Mouse (Mus musculus) layer of hippocampus, adult 11-12 months (tissue): ENCODE data around the gene Poglut1.

Experiments
- DNase-seq: peaks from one replicate; pipeline ENCODE4 v3.0.0; 2022; ENCODE audit warnings: low spot score

Gene Poglut1

DNA sequence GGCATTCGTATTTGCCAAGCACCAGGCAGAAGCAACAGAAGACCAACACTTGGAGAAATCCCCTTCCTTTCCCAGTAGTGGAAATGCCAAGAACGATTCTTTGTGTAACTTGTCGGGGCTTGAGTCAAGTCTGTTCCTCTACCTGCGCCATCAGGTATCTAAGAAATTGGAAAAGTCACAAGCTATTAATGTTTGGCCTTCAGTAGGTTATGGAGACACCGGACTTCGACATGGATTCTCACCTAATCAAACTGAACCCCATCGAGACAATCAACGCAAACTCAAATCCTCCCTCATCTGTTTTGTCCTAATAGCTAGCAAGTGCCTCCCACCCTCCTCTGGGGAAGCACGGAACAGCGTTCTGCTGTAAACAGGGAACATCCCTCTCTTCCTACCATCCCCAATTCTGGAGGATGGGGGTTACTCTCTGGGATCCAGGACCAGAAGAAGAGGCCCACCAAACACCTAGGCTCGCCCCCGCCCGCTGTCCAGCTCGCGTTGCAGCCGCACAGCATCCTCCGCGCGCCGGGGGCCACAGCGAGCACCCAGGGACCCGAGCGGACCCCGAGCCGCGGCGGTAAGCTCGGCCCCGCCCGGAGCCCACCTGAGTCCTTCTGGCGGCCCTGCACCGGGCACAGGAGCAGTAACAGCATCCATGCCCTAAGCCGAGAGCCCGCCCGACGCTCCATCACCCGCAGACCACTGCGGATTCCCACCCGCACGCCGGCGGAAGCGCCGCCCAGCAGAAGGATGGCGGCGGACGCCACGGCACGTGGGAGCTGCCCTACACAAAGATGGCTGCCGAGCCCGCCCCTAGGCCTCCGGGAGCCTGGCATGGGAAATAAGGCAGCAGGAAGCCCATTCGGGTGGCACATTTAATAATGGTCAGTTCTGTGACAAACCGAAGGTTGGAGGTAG, at the start of gene Poglut1:
Poglut1 (minus strand) TSS at position 780 of the 918 bp plus-strand sequence.
- DNase-seq: peak; percentile 84

DNA sequence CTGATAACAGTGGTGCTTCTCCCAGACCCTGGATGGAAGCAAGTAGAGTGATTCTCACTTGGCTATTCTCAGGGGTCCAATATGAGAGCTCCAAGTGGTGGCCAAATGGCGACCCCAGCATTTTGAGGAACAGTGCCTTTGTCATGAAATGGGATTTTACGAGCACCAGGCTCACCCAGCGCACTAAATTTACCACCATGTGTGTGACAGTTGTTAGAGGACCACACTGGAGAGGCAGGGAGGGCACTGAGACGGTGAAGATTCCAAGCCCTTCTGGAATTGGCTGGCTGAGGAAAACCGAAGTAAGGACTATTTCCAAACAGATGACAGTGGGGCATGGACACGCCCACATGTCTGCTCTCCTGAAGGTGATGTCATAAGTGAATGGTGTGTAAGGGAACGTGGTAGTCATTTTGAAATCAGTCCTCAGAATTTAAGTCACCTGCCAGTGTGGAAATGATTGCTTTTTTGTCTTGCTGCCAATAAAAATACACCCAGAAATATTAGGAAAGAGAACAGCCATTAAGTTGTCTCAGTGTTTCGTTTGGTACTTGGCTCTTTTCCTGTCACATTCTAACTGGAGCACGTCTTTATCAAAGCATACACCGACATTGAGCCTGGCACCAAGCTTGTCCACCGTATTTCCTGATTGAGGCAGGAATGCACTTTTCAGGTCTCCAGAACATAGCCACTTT, 49.1 kb upstream of the Poglut1 start:
- DNase-seq: no peak

DNA sequence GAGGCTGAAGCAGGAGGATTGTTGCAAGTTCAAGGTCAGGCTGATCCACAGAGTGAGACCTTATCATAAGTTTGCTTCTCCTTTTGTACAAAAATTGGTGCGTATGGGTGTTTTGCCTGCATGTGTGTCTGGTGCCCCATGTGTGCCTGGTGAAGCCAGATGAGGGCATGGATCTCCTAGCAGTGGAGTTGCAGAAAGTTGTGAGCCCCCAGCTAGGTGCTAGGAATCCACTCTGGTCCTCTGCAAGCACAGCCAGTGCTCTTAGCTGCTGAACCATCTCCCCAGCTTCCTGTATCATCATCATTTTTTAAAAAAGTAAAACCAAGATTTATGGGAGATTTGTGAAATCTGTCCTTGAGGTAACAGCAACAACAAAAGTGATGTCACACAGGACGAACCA, 46.6 kb upstream of the Poglut1 start:
- no peak for DNase-seq

DNA sequence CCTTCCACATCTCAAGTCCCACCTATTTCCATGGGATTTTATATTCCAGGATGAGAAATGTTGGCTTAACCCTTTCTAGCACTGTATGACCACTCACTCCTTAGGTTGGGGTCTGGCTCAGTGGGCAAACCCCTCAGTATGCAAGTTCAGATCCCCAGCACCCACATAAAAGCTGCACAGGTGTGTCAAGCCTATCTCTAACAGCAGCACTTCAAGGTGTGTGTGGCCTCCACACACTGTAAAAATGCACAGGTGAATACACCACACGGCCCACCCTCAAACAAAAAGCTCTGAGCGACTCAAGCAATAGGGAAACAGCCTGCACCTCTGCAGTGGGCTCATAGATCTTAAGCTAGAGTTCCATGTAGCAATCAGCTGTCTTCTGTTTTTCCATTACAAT, 46.0 kb upstream of the Poglut1 start:
- DNase-seq: no peak

DNA sequence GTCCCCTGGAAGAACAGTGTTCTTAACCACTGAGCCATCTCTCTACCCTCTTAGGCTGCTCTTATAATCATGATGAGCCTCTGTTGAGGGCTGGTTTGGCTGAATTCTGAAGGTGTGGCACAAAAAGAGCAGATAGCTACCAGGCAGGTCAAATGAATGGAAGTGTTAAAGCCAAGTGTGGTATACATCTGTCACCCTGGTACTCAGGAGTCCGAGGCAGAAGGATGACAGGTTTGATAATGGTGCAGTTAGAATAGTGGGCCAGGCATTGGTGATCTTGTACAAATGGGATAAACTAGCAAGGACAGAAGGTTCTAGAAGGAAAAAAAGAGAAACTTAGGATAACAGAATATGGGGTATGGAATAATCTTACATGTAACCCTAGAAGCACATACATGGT, 44.4 kb upstream of the Poglut1 start:
- no peak for DNase-seq

GRCm38 (mm10) chr16:38592946-38593345, 42.9 kb upstream of the Poglut1 start:
- no peak for DNase-seq

DNA sequence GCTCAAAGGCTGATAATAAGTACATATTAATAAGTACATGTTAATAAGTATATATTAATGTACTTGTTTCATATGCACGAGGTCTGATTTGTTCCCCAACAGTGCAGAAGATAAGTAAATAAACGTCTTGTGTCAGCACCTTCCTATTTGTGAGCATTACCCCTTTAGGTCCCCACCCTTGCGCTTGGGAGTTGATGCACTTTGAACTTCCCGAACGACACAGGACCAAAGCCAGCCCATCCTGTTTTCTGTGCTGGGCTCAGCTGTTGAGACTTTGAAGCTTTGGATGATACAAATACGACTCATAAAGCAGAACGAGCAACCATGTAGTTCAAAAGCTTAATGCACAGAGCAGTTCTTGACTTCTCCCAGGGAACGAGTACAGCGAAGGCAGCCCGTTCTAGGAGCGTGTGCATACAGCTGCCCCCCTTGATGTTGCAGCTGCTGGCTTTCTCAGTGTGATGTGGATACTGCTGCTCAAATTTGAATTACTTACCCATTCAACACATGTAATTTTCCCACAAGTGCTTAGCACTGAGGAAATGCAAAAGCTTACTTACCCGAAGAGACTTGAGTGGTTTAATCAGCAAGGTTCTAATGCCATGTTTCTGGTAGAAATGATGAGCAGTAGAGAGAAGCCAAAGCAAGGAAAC, 42.1 kb upstream of the Poglut1 start:
- DNase-seq: no peak

DNA sequence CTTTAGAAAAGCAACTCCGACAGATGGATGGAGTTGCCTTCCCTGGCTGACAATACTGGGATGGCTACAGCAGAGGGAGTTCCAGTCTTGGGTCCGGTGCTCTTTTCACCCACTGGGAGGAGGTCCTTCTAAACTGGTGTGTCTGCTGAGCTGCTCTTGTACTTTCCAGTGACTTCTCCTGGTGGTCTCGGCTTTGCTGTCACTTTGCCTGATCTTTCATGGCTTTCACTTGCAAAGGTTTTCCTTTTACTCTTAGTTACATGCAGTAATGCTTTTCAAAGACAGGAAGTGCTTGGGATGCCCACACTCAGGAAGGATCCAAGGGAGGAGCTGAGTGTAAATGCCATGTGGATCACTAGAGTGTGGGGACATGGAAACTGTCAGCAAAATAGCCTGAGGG, 41.4 kb upstream of the Poglut1 start:
- DNase-seq: no peak

DNA sequence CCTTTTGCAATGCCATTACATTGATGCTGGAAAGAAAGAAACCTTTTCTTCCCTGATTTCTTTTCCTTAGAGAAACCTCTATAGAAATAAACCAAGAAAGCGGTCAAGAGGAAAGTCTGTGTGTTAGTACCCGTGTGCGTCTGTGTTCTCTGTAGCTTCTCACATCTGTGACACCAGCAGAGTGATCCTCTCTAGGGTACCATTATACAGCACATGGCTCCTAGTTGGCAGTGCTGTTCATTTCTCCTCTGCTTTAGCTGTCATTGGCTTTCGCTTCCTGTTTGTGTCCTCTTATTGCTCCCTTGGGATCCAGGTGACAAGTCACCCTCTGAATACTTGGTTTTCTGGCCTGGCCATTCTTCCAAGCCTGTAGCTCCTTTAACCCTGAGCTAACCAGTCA, 37.5 kb upstream of the Poglut1 start:
- no peak for DNase-seq

GRCm38 (mm10) chr16:38587163-38587562, 37.1 kb upstream of the Poglut1 start:
- DNase-seq: no peak

- DNase-seq: no peak
Observed at GRCm38 (mm10) chr16:38585186-38585585, 35.1 kb upstream of the Poglut1 start.

- DNase-seq: no peak
Observed at GRCm38 (mm10) chr16:38584761-38585160, 34.7 kb upstream of the Poglut1 start.

DNA sequence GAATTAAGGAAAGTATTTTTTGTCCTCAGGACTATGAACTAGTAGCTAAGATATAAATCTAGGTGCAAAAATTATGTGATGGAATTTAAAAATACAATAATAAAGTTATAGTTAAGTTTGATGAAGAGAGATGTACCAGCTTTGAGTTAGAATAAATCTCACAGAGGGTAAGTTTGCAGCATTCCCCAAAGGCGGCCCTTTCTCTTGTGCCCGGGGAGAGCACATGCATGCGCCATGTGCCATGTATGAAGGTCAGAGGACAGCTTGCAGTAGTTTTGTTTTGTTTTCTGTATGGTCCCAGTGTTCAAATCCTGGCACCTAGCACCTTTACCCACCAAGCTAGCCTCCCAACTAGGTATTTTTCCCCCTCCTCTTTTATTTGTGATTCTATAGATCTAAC, 21.4 kb upstream of the Poglut1 start:
- no peak for DNase-seq

DNA sequence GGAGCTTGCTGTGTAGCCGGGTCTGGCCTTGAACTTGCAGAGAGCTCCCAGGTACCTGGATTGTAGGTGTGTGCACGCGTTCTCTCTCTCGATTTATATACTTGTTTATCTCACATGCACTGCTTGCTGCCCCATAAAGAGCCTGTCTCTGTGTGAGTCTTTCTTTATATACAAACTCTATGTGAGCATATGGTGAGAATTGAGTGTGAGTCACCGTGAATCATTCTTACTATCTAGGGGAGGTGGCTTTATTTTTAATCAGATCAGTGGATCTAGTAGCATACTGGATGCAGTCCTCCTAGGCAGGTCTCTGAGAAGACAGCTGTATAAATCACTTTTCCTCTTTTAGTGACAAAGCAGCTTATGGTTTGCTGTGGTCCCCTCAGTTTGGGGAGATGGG, 18.1 kb upstream of the Poglut1 start:
- no peak for DNase-seq

- no peak for DNase-seq
Observed at GRCm38 (mm10) chr16:38563516-38563915, 13.5 kb upstream of the Poglut1 start.

- DNase-seq: no peak
Observed at GRCm38 (mm10) chr16:38562968-38563327, 12.9 kb upstream of the Poglut1 start.

DNA sequence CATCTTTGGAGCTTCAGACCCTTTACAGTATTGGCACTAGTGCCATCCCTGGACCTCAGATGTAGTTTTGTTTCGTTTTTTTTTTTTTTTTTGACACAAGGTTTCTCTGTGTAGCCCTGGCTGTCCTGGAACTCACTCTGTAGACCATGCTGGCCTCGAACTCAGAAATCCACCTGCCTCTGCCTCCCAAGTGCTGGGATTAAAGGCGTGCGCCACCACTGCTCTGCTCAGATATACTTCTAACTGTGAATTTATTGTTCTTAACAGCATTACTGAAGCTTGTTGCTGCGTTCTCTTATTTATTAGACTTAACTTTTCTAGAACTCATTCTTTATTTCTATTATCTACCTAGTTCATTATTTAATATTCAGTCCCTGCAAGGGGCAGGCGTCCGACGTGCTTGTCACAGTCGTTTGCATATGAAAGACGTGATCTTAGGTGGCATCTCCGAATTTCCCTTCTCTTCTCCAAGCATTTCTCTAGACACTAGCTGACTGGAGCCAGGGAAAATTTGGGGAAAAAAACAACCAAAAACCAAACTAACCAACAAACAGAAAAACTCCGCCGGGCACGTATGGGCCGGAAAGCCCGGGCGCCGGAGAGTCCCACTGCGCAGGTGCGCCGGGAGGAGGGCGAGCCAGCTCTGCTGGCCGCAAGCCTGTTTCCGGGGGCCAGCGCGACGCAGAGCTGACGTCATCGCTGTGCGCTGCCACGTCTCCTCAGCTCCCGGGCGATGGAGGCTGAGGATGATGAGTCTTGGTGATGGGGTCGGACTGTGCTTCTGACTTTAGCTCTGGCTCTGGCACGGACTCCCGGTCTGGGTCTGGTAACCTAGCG, 12.3 kb upstream of the Poglut1 start:
- peak; percentile 95 for DNase-seq

DNA sequence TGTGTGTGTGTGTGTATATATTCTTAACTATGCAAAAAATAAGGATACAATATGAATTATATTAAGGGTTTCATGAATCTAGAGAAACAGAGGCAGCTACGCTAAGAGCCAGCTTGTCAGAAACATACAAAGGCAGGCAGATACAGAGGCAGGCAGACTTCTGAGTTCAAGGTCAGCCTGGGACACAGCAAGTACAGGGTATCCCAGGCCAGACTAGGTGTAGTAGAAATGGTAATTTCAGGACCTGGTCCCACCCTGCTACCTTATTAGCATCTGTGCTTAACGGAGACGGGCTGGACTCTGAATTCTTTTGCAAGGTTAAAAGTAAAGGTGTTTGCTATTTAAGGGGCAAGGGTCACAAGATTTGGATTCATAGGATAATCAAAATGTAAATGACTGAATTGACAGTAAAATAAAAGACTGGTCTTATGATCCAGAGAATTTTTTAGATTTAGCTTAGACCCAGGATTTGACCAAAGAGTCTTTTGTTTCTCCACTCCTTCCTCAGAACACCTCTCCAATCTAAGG, 8.2 kb upstream of the Poglut1 start, which contains the start of gene Tmem39a:
Tmem39a (plus strand) TSS at position 478 of the 528 bp plus-strand sequence.
- no peak for DNase-seq

- peak; percentile 28 for DNase-seq
Observed at GRCm38 (mm10) chr16:38555988-38556387, 5.9 kb upstream of the Poglut1 start.

GRCm38 (mm10) chr16:38548000-38548399, 2.1 kb downstream of the Poglut1 start:
- DNase-seq: no peak

DNA sequence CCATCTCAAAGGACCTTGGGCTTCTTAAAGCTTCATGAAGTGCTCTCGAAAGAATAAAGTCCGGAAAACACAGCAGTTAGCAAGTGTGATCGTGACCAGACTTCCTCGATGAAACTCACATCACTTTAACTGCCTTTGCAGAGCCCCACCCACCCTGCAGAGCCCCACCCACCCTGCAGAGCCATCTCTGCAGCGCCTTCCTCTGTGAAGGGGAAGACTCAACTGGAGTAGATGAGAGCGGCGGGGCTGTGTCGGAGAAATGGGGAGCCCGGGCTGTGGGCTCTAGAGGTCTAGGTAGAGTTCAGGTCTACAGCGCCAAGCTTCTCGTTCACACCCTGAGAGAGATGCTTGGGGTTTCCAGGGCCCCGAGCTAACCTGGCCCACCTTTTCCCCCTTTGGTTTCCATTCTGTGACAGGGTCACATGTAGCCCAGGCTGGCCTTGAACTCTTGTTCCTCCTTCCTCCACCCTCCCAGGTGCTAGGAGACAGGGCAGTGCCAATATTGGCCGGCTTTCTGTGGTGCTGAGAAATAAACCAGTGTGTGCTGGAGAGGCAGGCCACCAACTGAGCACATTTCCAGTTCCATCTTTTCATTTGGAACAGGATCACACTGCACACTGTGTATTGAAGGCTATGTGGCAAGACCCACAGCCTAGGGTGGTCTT, 11.2 kb downstream of the Poglut1 start:
- DNase-seq: no peak
